Mouse (Mus musculus): ENCODE results near the gene Sepsecs. TPM values are rescaled to one million over a fixed set of nuclear protein-coding genes. Genes with fewer than 3 reads are reported as not detected.

Sepsecs gene
- polyA plus RNA-seq, 1 experiment from 2014 or later = 5.4 TPM

GRCm38 (mm10) chr5:52609672-52610071, 59.8 kb downstream of the Sepsecs start:
- Histone ChIP-seq H3K4me1 (ENCODE audit: control insufficient read depth, insufficient read depth, low read length) (peaks cover 2% of the 10 kb centered on the region; the same call in 1 of the 2 replicates), H3K9ac (ENCODE audit: low read depth, low read length) (no peak overlapping the region), H3K4me3 (ENCODE audit: low read depth, low read length) (no peak overlapping the region), H3K4me2 (no peak overlapping the region), H3K9me3 (replicated peaks; ENCODE audit: control insufficient read depth, low read length) (peaks cover 6% of the 10 kb centered on the region), H3K27ac (ENCODE audit: low read depth, low read length) (no peak overlapping the region), H3K36me3 (ENCODE audit: control insufficient read depth, insufficient read depth, low read length) (no peaks in the 10 kb centered on the region), H3K27me3 (ENCODE audit: control insufficient read depth, insufficient read depth, low read length) (no peaks in the 10 kb centered on the region)
- no peak for ATAC-seq (replicated peaks; ENCODE audit: insufficient number of reproducible peaks, low FRiP score, low TSS enrichment)
- 68% methylated on average over 10 of the region's 10 CpGs for WGBS (ENCODE audit: insufficient replicate concordance)

GRCm38 (mm10) chr5:52604582-52605041, 64.9 kb downstream of the Sepsecs start:
- H3K9ac ChIP-seq (ENCODE audit: low read depth, low read length) = no peak overlapping the region
- 0 out of 2 replicates have a peak, but pooled peaks cover under 1% of the 10 kb centered on the region for H3K4me1 ChIP-seq (ENCODE audit: control insufficient read depth, insufficient read depth, low read length)
- no peaks in the 10 kb centered on the region for H3K27me3 ChIP-seq (ENCODE audit: control insufficient read depth, insufficient read depth, low read length)
- H3K27ac ChIP-seq (ENCODE audit: low read depth, low read length) = no peak overlapping the region
- no peak overlapping the region for H3K4me2 ChIP-seq
- no peak overlapping the region for H3K4me3 ChIP-seq (ENCODE audit: low read depth, low read length)
- WGBS (ENCODE audit: insufficient replicate concordance) = 51% methylated on average over 6 of the region's 6 CpGs
- ATAC-seq (replicated peaks; ENCODE audit: insufficient number of reproducible peaks, low FRiP score, low TSS enrichment) = no peak
- H3K9me3 ChIP-seq (replicated peaks; ENCODE audit: control insufficient read depth, low read length) = peaks cover 6% of the 10 kb centered on the region
- H3K36me3 ChIP-seq (ENCODE audit: control insufficient read depth, insufficient read depth, low read length) = no peaks in the 10 kb centered on the region

- ATAC-seq (replicated peaks; ENCODE audit: insufficient number of reproducible peaks, low FRiP score, low TSS enrichment) = no peak
Measured at GRCm38 (mm10) chr5:52590612-52591011, 78.9 kb downstream of the Sepsecs start.

More at GRCm38 (mm10) chr5:52590612-52591011, 78.9 kb downstream of the Sepsecs start:
- H3K9me3 ChIP-seq (replicated peaks; ENCODE audit: control insufficient read depth, low read length) = no peaks in the 10 kb centered on the region
- no peaks in the 10 kb centered on the region for H3K4me1 ChIP-seq (ENCODE audit: control insufficient read depth, insufficient read depth, low read length)
- H3K4me2 ChIP-seq = no peak overlapping the region
- no peaks in the 10 kb centered on the region for H3K36me3 ChIP-seq (ENCODE audit: control insufficient read depth, insufficient read depth, low read length)
- no peaks in the 10 kb centered on the region for H3K27me3 ChIP-seq (ENCODE audit: control insufficient read depth, insufficient read depth, low read length)
- 83% methylated on average over 9 of the region's 9 CpGs for WGBS (ENCODE audit: insufficient replicate concordance)
- no peak overlapping the region for H3K27ac ChIP-seq (ENCODE audit: low read depth, low read length)
- H3K4me3 ChIP-seq (ENCODE audit: low read depth, low read length) = no peak overlapping the region
- no peak overlapping the region for H3K9ac ChIP-seq (ENCODE audit: low read depth, low read length)

Other genes with a start within 250 kb of the Sepsecs start
- 1.8 and 1.9 TPM in 2 replicates for gene Ccdc149, start 198.2 kb downstream of the Sepsecs start, polyA plus RNA-seq (2014; fragmentation: Nextera tagmentation; extraction: Ambion mirVana)
- gene Lgi2, start 103.2 kb downstream of the Sepsecs start, polyA plus RNA-seq (2014; fragmentation: Nextera tagmentation; extraction: Ambion mirVana) = 3.0 and 3.5 TPM in 2 replicates
- gene Pi4k2b, start 71.9 kb upstream of the Sepsecs start, polyA plus RNA-seq (2014; fragmentation: Nextera tagmentation; extraction: Ambion mirVana) = 9.6 and 11.8 TPM in 2 replicates
- 10.5 and 10.9 TPM in 2 replicates for gene Zcchc4, start 105.7 kb upstream of the Sepsecs start, polyA plus RNA-seq (2014; fragmentation: Nextera tagmentation; extraction: Ambion mirVana)
- gene Anapc4, start 164.3 kb upstream of the Sepsecs start, polyA plus RNA-seq (2014; fragmentation: Nextera tagmentation; extraction: Ambion mirVana) = 82.6 and 90.7 TPM in 2 replicates